Mouse (Mus musculus): ENCODE data around the gene Bcl11a. TPM values are rescaled to one million over a fixed set of nuclear protein-coding genes. Genes with fewer than 3 reads are reported as not detected.
A peak's percentile ranks its signal among the peaks of the same experiment; 100 is the strongest.

Bcl11a gene
- 40.0 and 40.8 TPM in 2 replicates for polyA plus RNA-seq (2014; fragmentation: Nextera tagmentation; extraction: Ambion mirVana)

DNA sequence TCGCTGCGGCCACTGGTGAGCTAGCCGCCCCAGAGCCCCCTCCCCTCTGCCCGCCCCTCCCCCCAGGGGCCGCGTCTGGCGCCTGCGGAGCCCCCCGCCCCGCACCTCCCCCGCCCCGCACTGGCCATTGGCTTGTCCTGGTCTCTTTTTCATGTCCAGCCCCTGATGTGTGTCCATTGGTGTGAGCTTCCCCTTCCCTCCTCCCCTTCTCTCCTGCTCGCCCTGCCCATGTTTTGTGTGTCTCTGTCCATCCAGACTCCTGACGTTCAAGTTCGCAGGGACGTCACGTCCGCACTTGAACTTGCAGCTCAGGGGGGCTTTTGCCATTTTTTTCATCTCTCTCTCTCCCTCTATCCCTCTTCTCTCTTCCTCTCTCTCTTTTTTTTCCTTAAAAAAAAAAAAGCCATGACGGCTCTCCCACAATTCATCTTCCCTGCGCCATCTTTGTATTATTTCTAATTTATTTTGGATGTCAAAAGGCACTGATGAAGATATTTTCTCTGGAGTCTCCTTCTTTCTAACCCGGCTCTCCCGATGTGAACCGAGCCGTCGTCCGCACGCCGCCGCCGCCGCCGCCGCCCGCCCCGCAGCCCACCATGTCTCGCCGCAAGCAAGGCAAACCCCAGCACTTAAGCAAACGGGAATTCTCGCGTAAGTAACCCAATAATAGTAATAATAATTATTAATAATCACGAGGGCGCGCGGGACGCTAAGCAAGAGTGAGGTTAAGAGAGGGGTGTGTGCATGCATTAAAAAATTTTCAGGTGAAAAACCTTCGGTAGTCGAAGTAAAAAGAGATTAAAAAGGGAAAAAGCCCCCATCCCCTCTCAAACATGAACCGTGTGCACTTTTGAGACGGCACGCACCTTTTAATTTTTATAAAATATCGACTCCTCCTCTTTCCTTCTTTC is at the start of gene Bcl11a:
Gene Bcl11a, plus strand, starts transcription at position 262 of the 911 bp plus-strand sequence.
- Histone ChIP-seq H3K4me2 (replicated peaks; ENCODE audit: low read depth, low read length) (peak within 1 kb of the TSS; percentile 99), H3K9ac (replicated peaks; ENCODE audit: low read depth, low read length) (peak within 1 kb of the TSS; percentile 77), H3K27ac (ENCODE audit: low read length) (peak within 1 kb of the TSS; percentile 96), H3K9me3 (ENCODE audit: control insufficient read depth, low read depth, low read length) (no peaks in the 10 kb centered on the region), H3K27me3 (ENCODE audit: control insufficient read depth, insufficient read depth, low read length) (no peaks in the 10 kb centered on the region), H3K4me1 (ENCODE audit: control insufficient read depth, insufficient read depth, low read length) (peaks cover 16% of the 10 kb centered on the region), H3K36me3 (ENCODE audit: control insufficient read depth, insufficient read depth, low read length) (no peaks in the 10 kb centered on the region), H3K4me3 (ENCODE audit: low read depth, low read length) (peak within 1 kb of the TSS; percentile 49)
- under 1% methylated on average over 38 of the region's 51 CpGs for WGBS
- ATAC-seq (ENCODE audit: insufficient number of reproducible peaks, insufficient read depth, low FRiP score, low read depth): peak; percentile 86

DNA sequence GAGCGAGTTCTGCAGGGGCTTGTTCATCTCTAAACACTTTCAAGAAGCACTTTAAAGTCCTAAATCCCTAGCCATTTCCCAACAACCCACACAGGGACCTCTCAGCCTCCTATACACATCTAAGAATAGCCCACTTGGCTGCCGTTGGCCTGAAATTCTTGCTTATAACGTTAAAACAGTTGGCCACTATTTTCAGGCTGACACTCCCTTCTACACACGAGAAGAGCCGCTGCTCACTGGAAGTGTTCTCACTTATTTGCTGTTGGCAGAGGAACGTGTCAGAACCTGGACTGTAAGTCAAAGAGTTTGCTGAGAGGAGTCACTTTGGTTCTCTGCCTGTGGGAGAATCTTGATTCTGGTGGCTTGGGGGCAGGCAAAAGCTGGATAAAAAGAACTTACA is 33.8 kb upstream of the Bcl11a start:
- no peaks in the 10 kb centered on the region for H3K4me1 ChIP-seq (ENCODE audit: control insufficient read depth, insufficient read depth, low read length)
- H3K27me3 ChIP-seq (ENCODE audit: control insufficient read depth, insufficient read depth, low read length): no peaks in the 10 kb centered on the region
- no peak overlapping the region for H3K27ac ChIP-seq (ENCODE audit: low read length)
- H3K4me2 ChIP-seq (replicated peaks; ENCODE audit: low read depth, low read length): no peak overlapping the region
- H3K9ac ChIP-seq (replicated peaks; ENCODE audit: low read depth, low read length): no peak overlapping the region
- ATAC-seq (ENCODE audit: insufficient number of reproducible peaks, insufficient read depth, low FRiP score, low read depth): no peak
- no peaks in the 10 kb centered on the region for H3K36me3 ChIP-seq (ENCODE audit: control insufficient read depth, insufficient read depth, low read length)
- H3K4me3 ChIP-seq (ENCODE audit: low read depth, low read length): no peak overlapping the region
- H3K9me3 ChIP-seq (ENCODE audit: control insufficient read depth, low read depth, low read length): no peaks in the 10 kb centered on the region
- 58% methylated on average over 6 of the region's 6 CpGs for WGBS

- Histone ChIP-seq H3K4me3 (ENCODE audit: low read depth, low read length) (peak overlapping the region; percentile 44), H3K9me3 (ENCODE audit: control insufficient read depth, low read depth, low read length) (no peaks in the 10 kb centered on the region), H3K9ac (replicated peaks; ENCODE audit: low read depth, low read length) (peak overlapping the region; percentile 36; the same call in 1 of the 2 replicates), H3K27ac (ENCODE audit: low read length) (no peak overlapping the region), H3K27me3 (ENCODE audit: control insufficient read depth, insufficient read depth, low read length) (no peaks in the 10 kb centered on the region), H3K4me2 (replicated peaks; ENCODE audit: low read depth, low read length) (peak overlapping the region; percentile 63), H3K36me3 (ENCODE audit: control insufficient read depth, insufficient read depth, low read length) (no peaks in the 10 kb centered on the region), H3K4me1 (ENCODE audit: control insufficient read depth, insufficient read depth, low read length) (0 out of 2 replicates have a peak, but pooled peaks cover 6% of the 10 kb centered on the region)
- ATAC-seq (ENCODE audit: insufficient number of reproducible peaks, insufficient read depth, low FRiP score, low read depth): peak; percentile 69
- WGBS: 5% methylated on average over 28 of the region's 28 CpGs
Measured at GRCm38 (mm10) chr11:24049226-24050031, 28.4 kb upstream of the Bcl11a start.

DNA sequence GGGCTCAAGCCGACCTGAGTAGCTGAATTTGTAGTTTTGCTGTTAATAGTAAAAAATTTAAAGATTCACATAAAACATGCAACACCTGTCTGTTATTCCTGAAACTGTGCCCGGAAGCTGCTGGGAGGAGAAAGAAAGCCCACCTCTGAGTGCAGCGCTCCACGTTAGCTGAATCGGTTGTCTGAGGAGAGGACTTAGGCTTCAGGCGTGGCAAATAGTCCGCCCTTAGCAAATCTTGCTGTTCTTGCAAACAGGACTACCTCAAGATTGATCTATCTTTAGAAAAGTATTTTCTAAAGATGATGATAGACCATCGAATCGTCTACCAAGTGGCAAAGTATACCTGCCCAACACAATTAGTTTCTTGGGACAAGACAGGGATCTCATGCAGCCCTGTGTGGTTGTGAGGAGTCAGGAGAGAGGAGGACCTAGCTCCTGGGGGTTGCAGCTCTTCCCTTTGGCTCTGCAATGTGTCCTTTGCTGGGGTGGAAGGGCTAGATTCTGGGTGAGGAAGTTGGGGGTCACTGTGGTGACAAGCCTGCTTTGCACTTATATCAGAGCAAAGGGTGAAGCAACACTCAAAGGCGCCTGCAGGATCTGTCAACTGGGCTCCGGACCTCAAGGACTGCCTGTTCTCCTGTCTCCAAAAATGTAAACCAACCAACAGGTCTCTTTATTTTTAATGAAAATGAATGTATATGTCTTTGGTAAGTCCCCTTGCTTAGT is 27.7 kb upstream of the Bcl11a start:
- no peaks in the 10 kb centered on the region for H3K9me3 ChIP-seq (ENCODE audit: control insufficient read depth, low read depth, low read length)
- H3K9ac ChIP-seq (replicated peaks; ENCODE audit: low read depth, low read length): no peak overlapping the region
- no peaks in the 10 kb centered on the region for H3K27me3 ChIP-seq (ENCODE audit: control insufficient read depth, insufficient read depth, low read length)
- no peak overlapping the region for H3K27ac ChIP-seq (ENCODE audit: low read length)
- H3K4me2 ChIP-seq (replicated peaks; ENCODE audit: low read depth, low read length): peak overlapping the region; percentile 63
- no peaks in the 10 kb centered on the region for H3K36me3 ChIP-seq (ENCODE audit: control insufficient read depth, insufficient read depth, low read length)
- 68% methylated on average over 11 of the region's 11 CpGs for WGBS
- H3K4me3 ChIP-seq (ENCODE audit: low read depth, low read length): no peak overlapping the region; the same call in 1 of the 2 replicates
- H3K4me1 ChIP-seq (ENCODE audit: control insufficient read depth, insufficient read depth, low read length): 0 out of 2 replicates have a peak, but pooled peaks cover 6% of the 10 kb centered on the region
- ATAC-seq (ENCODE audit: insufficient number of reproducible peaks, insufficient read depth, low FRiP score, low read depth): no peak

DNA sequence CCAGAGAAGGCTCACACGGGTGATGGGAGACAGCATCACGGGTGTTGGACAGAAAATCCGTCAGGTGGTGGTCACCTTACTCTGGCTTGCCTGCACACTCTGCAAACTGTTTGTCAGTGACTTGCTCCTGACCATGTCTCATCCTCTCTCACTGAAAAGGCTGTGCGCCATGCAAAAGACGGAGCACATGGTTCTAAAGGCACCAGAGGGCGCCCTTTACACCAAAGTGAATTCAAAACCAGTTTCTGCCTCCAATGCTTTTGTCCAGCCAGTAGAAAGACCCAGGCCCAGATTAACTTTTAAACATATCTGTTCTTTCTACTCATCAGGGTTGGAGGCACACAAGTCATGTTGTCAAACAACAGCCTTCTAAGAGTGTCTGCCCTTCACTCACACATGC is 25.0 kb upstream of the Bcl11a start:
- Histone ChIP-seq H3K9me3 (ENCODE audit: control insufficient read depth, low read depth, low read length) (no peaks in the 10 kb centered on the region), H3K4me3 (ENCODE audit: low read depth, low read length) (no peak overlapping the region), H3K27ac (ENCODE audit: low read length) (no peak overlapping the region), H3K36me3 (ENCODE audit: control insufficient read depth, insufficient read depth, low read length) (no peaks in the 10 kb centered on the region), H3K4me2 (replicated peaks; ENCODE audit: low read depth, low read length) (no peak overlapping the region), H3K27me3 (ENCODE audit: control insufficient read depth, insufficient read depth, low read length) (no peaks in the 10 kb centered on the region), H3K9ac (replicated peaks; ENCODE audit: low read depth, low read length) (no peak overlapping the region), H3K4me1 (ENCODE audit: control insufficient read depth, insufficient read depth, low read length) (0 out of 2 replicates have a peak, but pooled peaks cover 6% of the 10 kb centered on the region)
- 69% methylated on average over 6 of the region's 6 CpGs for whole genome bisulfite sequencing
- ATAC-seq (ENCODE audit: insufficient number of reproducible peaks, insufficient read depth, low FRiP score, low read depth): no peak

- no peaks in the 10 kb centered on the region for H3K27me3 ChIP-seq (ENCODE audit: control insufficient read depth, insufficient read depth, low read length)
- H3K9me3 ChIP-seq (ENCODE audit: control insufficient read depth, low read depth, low read length): no peaks in the 10 kb centered on the region
- H3K36me3 ChIP-seq (ENCODE audit: control insufficient read depth, insufficient read depth, low read length): no peaks in the 10 kb centered on the region
- no peak overlapping the region for H3K27ac ChIP-seq (ENCODE audit: low read length)
- WGBS: 34% methylated on average over 1 of the region's 1 CpGs
- peaks cover 11% of the 10 kb centered on the region; the same call in 1 of the 2 replicates for H3K4me1 ChIP-seq (ENCODE audit: control insufficient read depth, insufficient read depth, low read length)
- H3K4me3 ChIP-seq (ENCODE audit: low read depth, low read length): no peak overlapping the region
- H3K9ac ChIP-seq (replicated peaks; ENCODE audit: low read depth, low read length): no peak overlapping the region
- no peak for ATAC-seq (ENCODE audit: insufficient number of reproducible peaks, insufficient read depth, low FRiP score, low read depth)
- no peak overlapping the region for H3K4me2 ChIP-seq (replicated peaks; ENCODE audit: low read depth, low read length)
Measured at GRCm38 (mm10) chr11:24059137-24059536, 18.7 kb upstream of the Bcl11a start.

DNA sequence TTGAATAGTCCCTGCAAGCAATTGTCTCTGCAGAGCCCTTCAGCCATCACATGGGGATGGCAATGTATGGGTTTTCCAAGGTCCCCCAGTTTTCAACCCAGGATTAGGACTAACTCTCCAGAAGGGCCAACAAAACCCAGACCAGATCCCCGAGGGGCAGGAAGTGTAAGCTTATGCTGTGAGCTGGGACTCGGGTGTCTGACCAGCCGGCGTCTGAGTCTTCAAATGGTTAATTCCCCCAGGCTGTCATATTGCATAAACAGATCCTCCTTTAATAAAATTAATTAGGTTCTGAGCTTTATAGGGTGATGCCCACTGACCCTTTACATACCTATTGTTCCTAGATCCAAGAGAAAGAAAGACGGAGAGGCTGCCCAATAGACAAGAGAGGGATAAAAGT is 17.4 kb upstream of the Bcl11a start:
- Histone ChIP-seq H3K4me3 (ENCODE audit: low read depth, low read length) (peak overlapping the region; percentile 23), H3K9ac (replicated peaks; ENCODE audit: low read depth, low read length) (no peak overlapping the region), H3K36me3 (ENCODE audit: control insufficient read depth, insufficient read depth, low read length) (no peaks in the 10 kb centered on the region), H3K4me1 (ENCODE audit: control insufficient read depth, insufficient read depth, low read length) (peaks cover 11% of the 10 kb centered on the region; the same call in 1 of the 2 replicates), H3K27me3 (ENCODE audit: control insufficient read depth, insufficient read depth, low read length) (no peaks in the 10 kb centered on the region), H3K9me3 (ENCODE audit: control insufficient read depth, low read depth, low read length) (no peaks in the 10 kb centered on the region), H3K4me2 (replicated peaks; ENCODE audit: low read depth, low read length) (peak overlapping the region; percentile 57), H3K27ac (ENCODE audit: low read length) (no peak overlapping the region)
- ATAC-seq (ENCODE audit: insufficient number of reproducible peaks, insufficient read depth, low FRiP score, low read depth): no peak
- WGBS: 12% methylated on average over 5 of the region's 5 CpGs

GRCm38 (mm10) chr11:24061819-24062218 is 16.0 kb upstream of the Bcl11a start:
- Histone ChIP-seq H3K36me3 (ENCODE audit: control insufficient read depth, insufficient read depth, low read length) (no peaks in the 10 kb centered on the region), H3K4me1 (ENCODE audit: control insufficient read depth, insufficient read depth, low read length) (peaks cover 11% of the 10 kb centered on the region; the same call in 1 of the 2 replicates), H3K27me3 (ENCODE audit: control insufficient read depth, insufficient read depth, low read length) (no peaks in the 10 kb centered on the region), H3K9me3 (ENCODE audit: control insufficient read depth, low read depth, low read length) (no peaks in the 10 kb centered on the region), H3K9ac (replicated peaks; ENCODE audit: low read depth, low read length) (no peak overlapping the region), H3K4me2 (replicated peaks; ENCODE audit: low read depth, low read length) (peak overlapping the region; percentile 57), H3K27ac (ENCODE audit: low read length) (no peak overlapping the region), H3K4me3 (ENCODE audit: low read depth, low read length) (peak overlapping the region; percentile 20)
- ATAC-seq (ENCODE audit: insufficient number of reproducible peaks, insufficient read depth, low FRiP score, low read depth): no peak
- 3% methylated on average over 14 of the region's 14 CpGs for WGBS
